23 mouse cellular contexts compared by ENCODE assay signal in the genomic region with DNA sequence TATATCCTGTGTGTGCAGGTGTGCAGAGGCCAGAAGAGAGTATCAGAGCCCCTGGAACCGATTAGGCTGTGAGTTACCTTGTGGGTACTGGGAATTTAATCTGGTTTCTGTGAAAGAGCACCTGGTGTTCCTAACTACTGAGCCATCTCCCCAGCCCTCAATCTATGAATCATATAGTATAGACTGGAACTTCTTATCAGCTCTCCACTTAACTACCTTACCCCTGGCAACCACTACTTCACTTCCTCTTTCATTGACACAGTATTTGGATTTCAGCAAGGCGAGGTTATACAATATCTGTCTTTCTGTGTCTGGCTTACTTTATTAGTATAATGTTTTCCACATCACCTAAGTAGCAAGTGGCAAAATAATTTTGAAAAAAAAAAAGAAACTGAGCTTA.
A peak's percentile ranks its signal among the peaks of the same experiment; 100 is the strongest.
DNase-seq lines count a peak whose midpoint lies in the region; ATAC-seq and TF ChIP-seq lines count a peak whose summit lies in the region.
"Had no signal": no experiment of that assay in that cellular context is flagged by ENCODE, and none has a peak within 500 bp of the region (broad histone marks: within the 10 kb centered on the region; RNA-seq: fewer than 3 reads in every experiment).

No protein-coding gene starts in this region.

- H3K36me3 ChIP-seq in G1E (replicated peaks) = no peaks in the 10 kb centered on the region
- no peaks in the 10 kb centered on the region for H3K36me3 ChIP-seq in heart, embryonic 12.5 days
- H3K36me3 ChIP-seq: embryonic facial prominence, embryonic 15.5 days; forebrain, embryonic 10.5 days; heart, embryonic 10.5 days; heart, embryonic 15.5 days; hindbrain, embryonic 15.5 days had no signal

- no peaks in the 10 kb centered on the region for H3K4me1 ChIP-seq in G1E (ENCODE audit: insufficient read depth, low read depth, low read length)
- no peaks in the 10 kb centered on the region for H3K4me1 ChIP-seq in heart, embryonic 12.5 days (replicated peaks)
- H3K4me1 ChIP-seq: embryonic facial prominence, embryonic 15.5 days; forebrain, embryonic 10.5 days; heart, embryonic 10.5 days; heart, embryonic 15.5 days; hindbrain, embryonic 15.5 days had no signal

- peaks cover 6% of the 10 kb centered on the region; the same call in 1 of the 2 replicates for H3K27me3 ChIP-seq in G1E (ENCODE audit: insufficient read depth, low read length)
- no peaks in the 10 kb centered on the region for H3K27me3 ChIP-seq in heart, embryonic 12.5 days (replicated peaks)
- H3K27me3 ChIP-seq: embryonic facial prominence, embryonic 15.5 days; heart, embryonic 15.5 days; hindbrain, embryonic 15.5 days had no signal

- H3K4me3 ChIP-seq in G1E (ENCODE audit: low read depth, low read length) = no peak overlapping the region
- H3K4me3 ChIP-seq in heart, embryonic 12.5 days = no peak overlapping the region
- H3K4me3 ChIP-seq: embryonic facial prominence, embryonic 15.5 days; erythroblast, embryonic 14.5 days; forebrain, embryonic 10.5 days; gastrocnemius, adult 2 months; heart, embryonic 10.5 days; heart, embryonic 15.5 days; hindbrain, embryonic 15.5 days had no signal

- ATAC-seq in G1E (ENCODE audit: extremely low read depth, insufficient number of reproducible peaks, low FRiP score, poor library complexity, severe bottlenecking) = peak; percentile 22; the same call in 1 of the 2 replicates
- ATAC-seq in granulocyte monocyte progenitor cell, adult 5-6 weeks (replicated peaks; ENCODE audit: poor library complexity, severe bottlenecking) = peak; percentile 50
- peak; percentile 71 for ATAC-seq in megakaryocyte-erythroid progenitor cell, adult 5-6 weeks (replicated peaks; ENCODE audit: low FRiP score, low TSS enrichment, poor library complexity, severe bottlenecking)
- no peak for ATAC-seq in heart, embryonic 12.5 days (ENCODE audit: insufficient number of reproducible peaks, low FRiP score)
- ATAC-seq: forebrain, embryonic 14.5 days had no signal

- no peak overlapping the region for H3K27ac ChIP-seq in heart, embryonic 12.5 days (ENCODE audit: poor library complexity, severe bottlenecking)
- H3K27ac ChIP-seq: embryonic facial prominence, embryonic 15.5 days; forebrain, embryonic 10.5 days; gastrocnemius, adult 2 months; heart, embryonic 10.5 days; heart, embryonic 15.5 days; hindbrain, embryonic 15.5 days had no signal

- no peak overlapping the region for H3K9ac ChIP-seq in heart, embryonic 12.5 days
- H3K9ac ChIP-seq: embryonic facial prominence, embryonic 15.5 days; heart, embryonic 15.5 days; hindbrain, embryonic 15.5 days had no signal

- WGBS in heart, embryonic 12.5 days = 66% methylated on average over 2 of the region's 2 CpGs

- H3K4me2 ChIP-seq in heart, embryonic 12.5 days = no peak overlapping the region
- H3K4me2 ChIP-seq: embryonic facial prominence, embryonic 15.5 days; heart, embryonic 15.5 days; hindbrain, embryonic 15.5 days had no signal

- DNase-seq in A20 (ENCODE audit: low read depth, low spot score) = peak; percentile 6
- no peak for DNase-seq in G1E (ENCODE audit: low spot score)
- no peak for DNase-seq in urinary bladder, adult 18-20 months (ENCODE audit: low spot score in 2 of 2)
- DNase-seq in retina, embryonic 14.5 days (ENCODE audit: low spot score) = no peak
- DNase-seq: adrenal gland, postnatal 14 days; cerebellum, adult 11-12 months; cerebellum, adult 9-10 months; cerebellum, postnatal 25 days; gastrocnemius, adult 2 months; gastrocnemius, postnatal 25 days; heart, adult 11 months; heart, postnatal 14 days; kidney, adult 11 months had no signal

- peaks cover 6% of the 10 kb centered on the region for H3K9me3 ChIP-seq in G1E (replicated peaks)
- H3K9me3 ChIP-seq in heart, embryonic 12.5 days (replicated peaks) = no peaks in the 10 kb centered on the region
- H3K9me3 ChIP-seq: embryonic facial prominence, embryonic 15.5 days; forebrain, embryonic 10.5 days; heart, embryonic 10.5 days; heart, embryonic 15.5 days; hindbrain, embryonic 15.5 days had no signal

- no peak for TF ChIP-seq CTCF in G1E (IDR thresholded peaks at IDR 0.05; ENCODE audit: low read depth, low read length)
